Mouse (Mus musculus) kidney, embryonic 16.5 days (tissue): Measurements from ENCODE around the gene Akr1a1. TPM values are rescaled to one million over a fixed set of nuclear protein-coding genes. Genes with fewer than 3 reads are reported as not detected.

Experiments
- ATAC-seq: fragments of 200-750 bp; cut with Nextera tagmentation; 2 replicates; pipeline ENCODE4 v1.8.0; 2017; ENCODE audit warnings: moderate TSS enrichment; ENCODE audit not compliant: low FRiP score, low TSS enrichment
- H3K27ac ChIP-seq: fragments of 300-500 bp; sonication (generic); 2 replicates; pipeline ENCODE4 v1.5.1; 2014; ENCODE audit warnings: low read length
- H3K27me3 ChIP-seq: fragments of 300-500 bp; sonication (generic); 2 replicates; pipeline ENCODE4 v1.6.1; 2014; ENCODE audit warnings: low read length, control low read depth, mixed read lengths; ENCODE audit not compliant: insufficient read depth
- H3K36me3 ChIP-seq: fragments of 300-500 bp; sonication (generic); 2 replicates; pipeline ENCODE4 v1.6.1; 2014; ENCODE audit warnings: low read length, control low read depth, mixed read lengths; ENCODE audit not compliant: insufficient read depth
- H3K4me1 ChIP-seq: fragments of 300-500 bp; sonication (generic); 2 replicates; pipeline ENCODE4 v1.6.1; 2014; ENCODE audit warnings: low read length, control low read depth, mixed read lengths; ENCODE audit not compliant: insufficient read depth
- H3K4me2 ChIP-seq: fragments of 300-500 bp; sonication (generic); replicated peaks from 2 replicates; pipeline ENCODE4 v1.6.1; 2014; ENCODE audit warnings: low read depth, low read length
- H3K4me3 ChIP-seq: fragments of 300-500 bp; sonication (generic); 2 replicates; pipeline ENCODE4 v1.5.1; 2014; ENCODE audit warnings: mild to moderate bottlenecking, low read length
- H3K9ac ChIP-seq: fragments of 300-500 bp; sonication (generic); replicated peaks from 2 replicates; pipeline ENCODE4 v1.6.1; 2014; ENCODE audit warnings: low read length
- H3K9me3 ChIP-seq: fragments of 300-500 bp; sonication (generic); 2 replicates; pipeline ENCODE4 v1.6.1; 2016; ENCODE audit warnings: low read length, control low read depth
- WGBS: fragments of 180-500 bp; shearing (Covaris S2); extraction: QIAGEN DNeasy Blood & Tissue Kit; methylation state at CpG from one replicate; pipeline ENCODE4 v1.1.7; 2014; 5-methylcytosine and 5-hydroxymethylcytosine counted together
- polyA plus RNA-seq: library from polyadenylated mRNA; unstranded; fragments of >200 nt; fragmentation: Nextera tagmentation; extraction: Ambion mirVana; gene quantifications from 2 replicates; pipeline ENCODE4 v1.2.1, GENCODE M21; 2015

Akr1a1 gene
- polyA plus RNA-seq, 1 experiment from 2014 or later = 947 TPM

GRCm38 (mm10) chr4:116645624-116646023, 5.9 kb downstream of the Akr1a1 start:
- Histone ChIP-seq H3K36me3 (peaks cover 49% of the 10 kb centered on the region), H3K27me3 (no peaks in the 10 kb centered on the region), H3K9ac (no peak overlapping the region), H3K9me3 (no peaks in the 10 kb centered on the region), H3K4me2 (no peak overlapping the region), H3K4me3 (no peak overlapping the region), H3K27ac (no peak overlapping the region; the same call in 1 of the 2 replicates), H3K4me1 (peaks cover 25% of the 10 kb centered on the region)
- 79% methylated on average over 7 of the region's 7 CpGs for WGBS
- ATAC-seq = no peak

GRCm38 (mm10) chr4:116644326-116644725, 7.2 kb downstream of the Akr1a1 start:
- Histone ChIP-seq H3K27me3 (no peaks in the 10 kb centered on the region), H3K9ac (no peak overlapping the region), H3K27ac (no peak overlapping the region), H3K4me1 (peaks cover 15% of the 10 kb centered on the region; the same call in 1 of the 2 replicates), H3K4me3 (no peak overlapping the region), H3K36me3 (peaks cover 55% of the 10 kb centered on the region), H3K9me3 (no peaks in the 10 kb centered on the region), H3K4me2 (no peak overlapping the region)
- ATAC-seq = 0 out of 2 replicates have a peak, but pooled peaks have one; percentile 23
- 56% methylated on average over 6 of the region's 6 CpGs for WGBS

GRCm38 (mm10) chr4:116642071-116642470, 9.4 kb downstream of the Akr1a1 start:
- H3K27me3 ChIP-seq = no peaks in the 10 kb centered on the region
- H3K27ac ChIP-seq = no peak overlapping the region
- H3K4me1 ChIP-seq = peaks cover 4% of the 10 kb centered on the region; the same call in 1 of the 2 replicates
- H3K4me2 ChIP-seq = no peak overlapping the region
- H3K9me3 ChIP-seq = no peaks in the 10 kb centered on the region
- ATAC-seq = no peak
- H3K9ac ChIP-seq = no peak overlapping the region
- 88% methylated on average over 1 of the region's 1 CpGs for WGBS
- H3K4me3 ChIP-seq = no peak overlapping the region
- H3K36me3 ChIP-seq = peaks cover 68% of the 10 kb centered on the region

- H3K27ac ChIP-seq = no peak overlapping the region
- 93% methylated on average over 6 of the region's 6 CpGs for WGBS
- no peaks in the 10 kb centered on the region for H3K9me3 ChIP-seq
- H3K36me3 ChIP-seq = peaks cover 73% of the 10 kb centered on the region
- no peak overlapping the region for H3K4me3 ChIP-seq
- H3K4me1 ChIP-seq = no peaks in the 10 kb centered on the region
- no peaks in the 10 kb centered on the region for H3K27me3 ChIP-seq
- H3K9ac ChIP-seq = no peak overlapping the region
- H3K4me2 ChIP-seq = no peak overlapping the region
- no peak for ATAC-seq
Observed at GRCm38 (mm10) chr4:116638821-116639220, 12.7 kb downstream of the Akr1a1 start.

- no peak overlapping the region for H3K4me2 ChIP-seq
- H3K4me3 ChIP-seq = no peak overlapping the region
- no peaks in the 10 kb centered on the region for H3K9me3 ChIP-seq
- no peak overlapping the region for H3K9ac ChIP-seq
- no peak for ATAC-seq
- no peaks in the 10 kb centered on the region for H3K27me3 ChIP-seq
- 94% methylated on average over 1 of the region's 1 CpGs for WGBS
- H3K36me3 ChIP-seq = peaks cover 53% of the 10 kb centered on the region
- no peaks in the 10 kb centered on the region for H3K4me1 ChIP-seq
- no peak overlapping the region for H3K27ac ChIP-seq
Observed at GRCm38 (mm10) chr4:116635197-116635596, 16.3 kb downstream of the Akr1a1 start.

- Histone ChIP-seq H3K4me1 (peaks cover 18% of the 10 kb centered on the region), H3K9me3 (no peaks in the 10 kb centered on the region), H3K4me3 (peak within 1 kb of the TSS; percentile 90), H3K27me3 (no peaks in the 10 kb centered on the region), H3K36me3 (0 out of 2 replicates have a peak, but pooled peaks cover 4% of the 10 kb centered on the region), H3K9ac (peak within 1 kb of the TSS; percentile 81), H3K27ac (peak within 1 kb of the TSS; percentile 92), H3K4me2 (peak within 1 kb of the TSS; percentile 70)
- peak; percentile 92 for ATAC-seq
- 5% methylated on average over 23 of the region's 23 CpGs for WGBS
Observed at GRCm38 (mm10) chr4:116627722-116628662, 23.5 kb downstream of the Akr1a1 start, which contains the start of gene Nasp. Nasp (minus strand) TSS chr4:116627941.

GRCm38 (mm10) chr4:116627359-116627716, 24.1 kb downstream of the Akr1a1 start:
- Histone ChIP-seq H3K27ac (peak overlapping the region; percentile 92), H3K27me3 (no peaks in the 10 kb centered on the region), H3K9me3 (no peaks in the 10 kb centered on the region), H3K4me3 (peak overlapping the region; percentile 90), H3K9ac (peak overlapping the region; percentile 81), H3K36me3 (0 out of 2 replicates have a peak, but pooled peaks cover 4% of the 10 kb centered on the region), H3K4me1 (peaks cover 18% of the 10 kb centered on the region), H3K4me2 (peak overlapping the region; percentile 70)
- peak; percentile 95 for ATAC-seq
- 1% methylated on average over 13 of the region's 13 CpGs for whole genome bisulfite sequencing

- peak overlapping the region; percentile 70 for H3K4me2 ChIP-seq
- H3K9me3 ChIP-seq = no peaks in the 10 kb centered on the region
- peaks cover 4% of the 10 kb centered on the region; the same call in 1 of the 2 replicates for H3K36me3 ChIP-seq
- H3K9ac ChIP-seq = peak overlapping the region; percentile 81
- H3K4me3 ChIP-seq = peak overlapping the region; percentile 90
- H3K27me3 ChIP-seq = no peaks in the 10 kb centered on the region
- ATAC-seq = peak; percentile 81
- H3K4me1 ChIP-seq = peaks cover 18% of the 10 kb centered on the region
- H3K27ac ChIP-seq = peak overlapping the region; percentile 92
- WGBS = under 1% methylated on average over 51 of the region's 53 CpGs
Observed at GRCm38 (mm10) chr4:116626658-116627358, 24.7 kb downstream of the Akr1a1 start.

GRCm38 (mm10) chr4:116624831-116625230, 26.6 kb downstream of the Akr1a1 start:
- Histone ChIP-seq H3K4me1 (peaks cover 18% of the 10 kb centered on the region), H3K4me2 (no peak overlapping the region), H3K27me3 (no peaks in the 10 kb centered on the region), H3K9me3 (no peaks in the 10 kb centered on the region), H3K4me3 (no peak overlapping the region), H3K9ac (no peak overlapping the region), H3K27ac (no peak overlapping the region), H3K36me3 (peaks cover 12% of the 10 kb centered on the region)
- WGBS = 93% methylated on average over 4 of the region's 4 CpGs
- no peak for ATAC-seq
